Mouse (Mus musculus): Measurements from ENCODE around the gene Ugt3a1. TPM values are rescaled to one million over a fixed set of nuclear protein-coding genes. Genes with fewer than 3 reads are reported as not detected.

Ugt3a1 gene
- polyA plus RNA-seq, 1 experiment from 2014 or later = not detected

- no peaks in the 10 kb centered on the region for H3K9me3 ChIP-seq
- H3K4me1 ChIP-seq (replicated peaks) = no peaks in the 10 kb centered on the region
- no peaks in the 10 kb centered on the region for H3K36me3 ChIP-seq
- WGBS = 88% methylated on average over 3 of the region's 3 CpGs
- H3K27ac ChIP-seq = no peak overlapping the region
- H3K4me2 ChIP-seq = no peak overlapping the region
- no peak overlapping the region for H3K9ac ChIP-seq
- H3K4me3 ChIP-seq = no peak overlapping the region
- no peak for ATAC-seq (ENCODE audit: low FRiP score)
- no peaks in the 10 kb centered on the region for H3K27me3 ChIP-seq
Observed at GRCm38 (mm10) chr15:9336616-9337015, 59.9 kb downstream of the Ugt3a1 start.

- Histone ChIP-seq H3K4me2 (no peak overlapping the region), H3K9ac (no peak overlapping the region), H3K9me3 (no peaks in the 10 kb centered on the region), H3K4me3 (no peak overlapping the region), H3K4me1 (replicated peaks) (no peaks in the 10 kb centered on the region), H3K27me3 (no peaks in the 10 kb centered on the region), H3K36me3 (no peaks in the 10 kb centered on the region), H3K27ac (no peak overlapping the region)
- no peak for ATAC-seq (ENCODE audit: low FRiP score)
- 76% methylated on average over 3 of the region's 3 CpGs for WGBS
Observed at GRCm38 (mm10) chr15:9337021-9337420, 60.3 kb downstream of the Ugt3a1 start.

- ATAC-seq (ENCODE audit: low FRiP score) = no peak
- H3K4me2 ChIP-seq = no peak overlapping the region
- no peak overlapping the region for H3K4me3 ChIP-seq
- H3K27ac ChIP-seq = no peak overlapping the region
- no peaks in the 10 kb centered on the region for H3K27me3 ChIP-seq
- H3K36me3 ChIP-seq = no peaks in the 10 kb centered on the region
- H3K9ac ChIP-seq = no peak overlapping the region
- H3K4me1 ChIP-seq (replicated peaks) = no peaks in the 10 kb centered on the region
- WGBS = 62% methylated on average over 3 of the region's 3 CpGs
- no peaks in the 10 kb centered on the region for H3K9me3 ChIP-seq
Observed at GRCm38 (mm10) chr15:9348739-9349138, 72.1 kb downstream of the Ugt3a1 start.

GRCm38 (mm10) chr15:9362801-9363200 is 86.1 kb downstream of the Ugt3a1 start:
- H3K4me3 ChIP-seq = no peak overlapping the region
- H3K27ac ChIP-seq = no peak overlapping the region
- 62% methylated on average over 2 of the region's 2 CpGs for WGBS
- H3K4me2 ChIP-seq = no peak overlapping the region
- H3K9me3 ChIP-seq = no peaks in the 10 kb centered on the region
- H3K27me3 ChIP-seq = no peaks in the 10 kb centered on the region
- H3K9ac ChIP-seq = no peak overlapping the region
- ATAC-seq (ENCODE audit: low FRiP score) = no peak
- no peaks in the 10 kb centered on the region for H3K4me1 ChIP-seq (replicated peaks)
- H3K36me3 ChIP-seq = no peaks in the 10 kb centered on the region

Other genes with a start within 250 kb of the Ugt3a1 start
- gene Nadk2, start 205.6 kb upstream of the Ugt3a1 start, polyA plus RNA-seq (2015; fragmentation: Nextera tagmentation; extraction: Ambion mirVana) = 30.9 and 32.2 TPM in 2 replicates
- 3.8 and 6.0 TPM in 2 replicates for gene Lmbrd2, start 136.3 kb upstream of the Ugt3a1 start, polyA plus RNA-seq (2015; fragmentation: Nextera tagmentation; extraction: Ambion mirVana)
- 26.0 and 27.9 TPM in 2 replicates for gene Skp2, start 121.5 kb upstream of the Ugt3a1 start, polyA plus RNA-seq (2015; fragmentation: Nextera tagmentation; extraction: Ambion mirVana)
- not detected in 2 replicates for gene Ugt3a2, start 58.7 kb downstream of the Ugt3a1 start, polyA plus RNA-seq (2015; fragmentation: Nextera tagmentation; extraction: Ambion mirVana)
- gene Capsl, start 159.1 kb downstream of the Ugt3a1 start, polyA plus RNA-seq (2015; fragmentation: Nextera tagmentation; extraction: Ambion mirVana) = 4.0 and 4.4 TPM in 2 replicates

Measured in hindbrain, embryonic 13.5 days (tissue).